Mouse (Mus musculus): ENCODE results near the gene Vmn2r89.

DNA sequence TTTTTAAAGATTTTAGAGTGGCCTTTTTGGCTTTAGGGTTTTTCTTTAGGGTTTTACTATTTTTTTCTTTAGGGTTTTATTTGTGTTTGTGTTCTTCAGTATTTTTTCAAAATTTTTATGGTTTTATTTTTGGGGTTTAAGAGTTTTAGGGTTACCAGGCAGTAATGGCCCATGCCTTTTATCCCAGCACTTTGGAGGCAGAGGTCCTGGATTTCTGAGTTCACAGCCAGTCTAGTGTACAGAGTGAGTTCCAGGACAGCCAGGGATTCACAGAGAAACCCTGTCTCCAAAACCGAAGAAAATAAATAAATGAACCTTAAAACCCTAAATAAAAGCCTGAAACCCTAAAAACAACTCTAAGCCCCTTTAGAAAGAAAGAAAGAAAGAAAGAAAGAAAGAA, 34.5 kb downstream of the Vmn2r89 start:
- TF ChIP-seq CTCF (IDR thresholded peaks at IDR 0.05; ENCODE audit: low read depth, low read length) = no peak
- TF ChIP-seq POLR2A (IDR thresholded peaks at IDR 0.05; ENCODE audit: extremely low read depth, insufficient read depth, low read length) = no peak
